Mouse (Mus musculus) kidney, adult 11 months (tissue): ENCODE results near the gene Ndel1.
"Not testable (repeated sequence)": the region's sequence is repeated elsewhere in the genome, so short reads cannot be mapped to it uniquely, and the experiment has no call there.

Source experiments
- DNase-seq: peaks from one replicate; pipeline ENCODE4 v3.0.0; 2022

Gene Ndel1

DNA sequence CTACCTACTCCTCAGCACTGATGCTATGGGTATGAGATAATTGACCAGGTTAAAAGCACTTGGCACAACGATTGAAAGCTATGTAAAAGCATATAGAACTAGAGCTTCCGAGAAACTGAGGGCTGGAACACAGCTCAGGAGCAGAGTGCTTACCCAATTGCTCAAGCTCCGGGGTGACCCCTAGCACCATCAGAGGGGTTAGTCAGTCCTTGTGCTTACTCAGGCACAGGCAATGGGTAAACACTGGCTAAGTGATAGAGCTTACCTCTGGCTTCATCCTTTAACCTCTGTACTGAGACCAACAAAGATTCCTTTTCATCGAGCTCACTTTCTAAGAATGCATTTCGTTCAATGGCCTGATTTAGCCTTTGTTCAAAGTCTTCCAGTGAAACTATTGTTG, 32.1 kb downstream of the Ndel1 start:
- DNase-seq = no peak

DNA sequence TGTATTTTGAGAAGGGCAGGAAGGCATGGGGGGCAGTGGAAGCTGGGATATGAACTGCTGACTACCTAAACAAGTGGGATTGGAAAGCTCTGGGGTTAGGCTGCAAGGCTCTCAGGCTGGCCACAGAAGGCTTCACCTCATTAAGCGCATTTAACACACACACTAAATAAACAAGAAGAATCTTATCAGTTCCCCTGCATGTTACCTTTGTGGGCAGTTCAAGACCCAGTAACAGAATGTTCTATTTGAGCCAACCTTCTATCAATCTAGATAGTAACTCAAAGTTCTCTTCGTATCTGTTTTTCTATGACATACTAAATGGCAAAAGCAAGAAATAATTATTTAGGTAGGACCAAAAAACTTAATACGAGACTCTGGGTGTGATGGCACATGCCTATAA, 36.6 kb downstream of the Ndel1 start:
- DNase-seq = no peak

DNA sequence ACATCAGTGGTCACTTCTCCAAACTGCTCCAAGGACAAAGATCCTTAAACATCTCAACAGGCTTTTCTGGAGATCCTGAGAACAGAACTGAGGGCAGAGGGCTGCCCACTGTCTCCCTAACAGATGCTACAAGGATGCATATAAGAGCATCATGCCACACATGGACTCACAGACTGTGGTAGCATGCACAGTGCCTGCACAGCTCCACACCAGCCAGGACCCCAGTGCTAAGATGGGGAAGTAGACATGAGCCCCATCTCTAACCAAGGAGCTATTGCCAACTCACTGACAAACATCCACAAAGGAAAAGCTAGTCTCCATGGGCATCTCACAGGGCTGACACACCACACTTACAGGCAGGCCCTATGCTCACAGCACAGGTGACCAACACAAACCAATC, 38.1 kb downstream of the Ndel1 start:
- no peak for DNase-seq

DNA sequence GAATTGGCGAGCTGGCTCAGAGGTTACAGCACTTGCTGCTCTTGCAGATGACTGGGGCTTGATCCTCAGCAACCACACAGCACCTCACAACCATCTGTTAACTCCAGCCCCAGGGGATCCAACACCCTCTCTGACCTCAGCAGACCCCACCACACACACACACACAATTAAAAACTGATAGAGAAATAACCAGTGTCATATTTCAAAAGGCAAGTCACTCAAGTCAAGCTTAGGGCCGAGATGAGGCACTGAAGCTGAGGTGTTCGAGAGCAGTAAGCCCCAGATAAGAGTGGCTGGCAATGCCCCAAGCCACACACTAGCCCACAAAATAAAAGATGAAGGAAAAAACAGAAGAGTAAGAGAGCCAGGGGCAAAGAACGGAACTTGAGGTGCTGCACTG, 38.9 kb downstream of the Ndel1 start:
- no peak for DNase-seq

DNA sequence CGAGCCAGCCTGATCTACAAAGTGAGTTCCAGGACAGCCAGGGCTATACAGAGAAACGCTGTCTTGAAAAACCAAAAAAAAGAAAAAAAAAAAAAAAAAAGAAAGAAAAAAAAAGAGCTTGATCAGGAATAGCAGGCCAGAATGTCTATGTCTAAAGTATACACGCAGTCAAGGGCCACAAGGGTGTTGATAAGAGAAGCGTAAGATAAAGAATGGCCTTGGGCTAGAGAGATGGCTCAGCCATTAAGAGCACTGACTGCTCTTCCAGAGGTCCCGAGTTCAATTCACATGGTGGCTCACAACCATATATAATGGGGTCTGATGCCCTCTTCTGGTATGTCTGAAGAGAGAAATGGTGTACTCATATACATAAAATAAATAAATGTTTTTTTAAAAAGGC, 40.1 kb downstream of the Ndel1 start:
- DNase-seq = not testable (repeated sequence)

DNA sequence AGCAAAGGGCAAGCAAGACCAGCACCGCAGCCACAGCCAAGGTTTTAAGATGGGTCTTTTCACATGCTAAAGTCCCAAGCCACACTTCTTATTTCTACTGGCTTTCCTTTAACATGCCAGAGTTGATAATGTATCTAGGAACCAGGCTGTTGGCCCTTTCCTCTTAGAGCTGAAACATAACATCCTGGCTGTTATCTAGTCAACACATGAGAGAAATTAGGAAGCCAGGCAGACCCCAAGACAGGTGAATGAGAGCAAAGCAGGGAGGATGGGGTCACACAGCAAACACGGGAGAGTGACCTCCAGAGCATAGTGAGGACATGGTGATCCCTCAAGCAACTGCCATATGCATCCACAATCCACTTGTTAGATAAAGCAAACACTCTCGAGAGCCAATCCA, 44.9 kb downstream of the Ndel1 start:
- no peak for DNase-seq

DNA sequence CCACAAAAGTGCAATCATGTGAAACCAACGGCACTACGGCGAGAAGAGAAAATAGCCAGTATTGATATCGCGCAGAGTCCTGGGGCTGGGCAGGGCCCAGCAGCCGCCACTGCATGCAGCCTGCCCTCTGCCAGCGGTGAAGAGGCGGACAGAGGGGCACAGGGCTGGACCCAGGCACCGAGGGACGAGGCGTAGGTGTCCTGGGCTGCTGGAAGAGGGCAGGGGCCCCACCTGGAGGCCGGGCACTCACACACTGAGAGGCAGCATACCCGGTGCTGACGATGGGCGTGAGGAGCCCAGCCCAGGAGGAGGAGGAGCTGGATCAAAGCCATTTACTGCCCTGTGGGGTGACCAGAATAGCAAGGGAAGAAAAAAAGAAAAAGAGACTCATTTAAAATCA, 49.3 kb downstream of the Ndel1 start:
- DNase-seq = no peak

DNA sequence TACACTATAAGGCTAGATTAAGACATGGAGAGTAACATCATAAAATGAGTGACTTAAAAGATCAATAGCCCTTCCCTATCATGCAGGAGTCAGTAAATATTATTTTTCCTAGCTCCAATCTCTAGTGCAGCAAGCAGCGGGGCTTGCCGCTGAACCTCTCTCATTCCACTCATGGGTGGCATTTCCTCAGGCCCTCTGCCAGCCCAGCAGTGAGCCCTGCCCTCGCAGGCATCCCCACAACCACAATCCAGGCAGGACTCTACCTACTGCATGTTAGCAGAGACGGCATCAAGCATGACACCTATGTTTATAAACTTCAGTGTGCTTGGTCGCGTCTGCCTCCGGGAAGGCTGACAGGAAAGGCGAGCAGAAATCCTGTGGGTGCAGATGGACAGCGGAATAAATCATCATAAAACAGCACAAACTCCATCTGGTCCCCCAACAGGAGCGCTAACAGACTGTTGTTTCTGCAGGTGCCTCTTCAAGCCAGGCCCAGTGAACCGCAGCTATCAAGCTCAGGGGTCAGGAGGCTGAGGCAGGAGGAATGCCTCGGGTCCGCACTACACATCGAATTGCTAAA, 52.3 kb downstream of the Ndel1 start:
- DNase-seq = no peak

DNA sequence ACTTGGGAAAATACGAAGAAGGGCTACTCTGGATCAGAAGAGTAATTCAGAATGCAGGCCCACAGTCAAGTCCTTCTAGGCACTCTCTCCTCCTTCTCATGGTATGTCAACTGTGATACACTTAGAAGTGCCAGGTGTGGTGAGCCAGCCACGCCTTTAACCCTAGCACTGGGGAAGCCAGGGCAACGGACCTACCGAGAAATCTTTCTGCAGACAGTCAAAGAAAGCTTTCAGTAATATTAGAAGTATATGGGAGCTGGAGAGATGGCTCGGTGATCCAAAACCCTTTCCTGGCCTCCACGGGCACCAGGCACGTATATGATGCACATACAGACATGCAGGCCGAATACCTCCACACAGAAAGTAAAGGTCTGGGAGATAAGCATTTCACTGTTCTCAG, 53.2 kb downstream of the Ndel1 start:
- DNase-seq = no peak

DNA sequence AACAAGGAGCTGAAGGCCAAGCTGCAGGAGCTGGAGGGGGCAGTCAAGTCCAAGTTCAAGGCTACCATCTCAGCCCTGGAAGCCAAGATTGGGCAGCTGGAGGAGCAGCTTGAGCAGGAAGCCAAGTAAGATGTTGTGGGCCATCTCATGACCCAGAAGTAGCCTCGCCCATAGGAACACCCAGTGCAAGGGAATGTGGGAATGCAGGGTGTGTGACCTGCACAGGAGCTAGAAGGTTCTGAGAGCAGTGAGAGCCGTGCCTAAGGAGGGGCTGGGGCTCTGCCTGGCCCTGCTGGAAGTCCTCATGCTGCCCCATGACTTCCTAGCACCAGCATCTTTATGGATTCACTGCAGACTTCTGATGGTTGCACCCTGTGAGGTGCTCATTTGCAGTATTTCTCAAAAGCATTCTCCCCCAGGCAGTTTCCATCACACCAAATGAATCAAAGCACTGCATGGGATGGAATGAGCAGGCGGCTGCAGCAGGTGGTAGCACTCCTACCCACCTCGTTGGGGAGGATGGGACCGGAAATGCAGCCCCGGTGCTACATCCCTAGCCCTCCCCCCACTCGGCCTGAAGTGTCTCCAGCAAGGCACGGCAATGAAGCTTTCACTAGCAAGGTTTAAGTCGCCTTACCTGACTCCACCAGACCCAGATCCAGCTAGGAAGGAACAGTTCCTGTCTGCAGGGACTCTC, 59.6 kb downstream of the Ndel1 start:
- DNase-seq = no peak

DNA sequence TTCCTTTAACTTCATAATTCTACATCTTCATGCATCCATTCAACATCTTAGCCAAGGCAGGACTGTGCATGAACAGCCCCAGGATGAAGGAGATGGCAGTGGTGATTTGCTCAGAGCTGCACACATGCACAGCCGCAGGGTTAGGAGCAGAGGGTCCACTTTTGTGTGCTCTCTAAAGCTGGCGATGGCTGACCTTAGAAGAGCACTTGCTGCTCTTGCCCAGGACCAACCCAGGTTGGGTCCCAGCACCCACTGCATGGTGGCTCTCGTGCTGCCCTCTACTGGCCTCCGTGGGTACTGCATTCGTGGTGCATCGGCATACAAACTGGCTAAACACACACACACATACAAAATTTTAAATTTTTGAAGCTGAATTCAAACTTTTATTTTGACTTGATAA, 63.9 kb downstream of the Ndel1 start:
- peak; percentile 51 for DNase-seq

DNA sequence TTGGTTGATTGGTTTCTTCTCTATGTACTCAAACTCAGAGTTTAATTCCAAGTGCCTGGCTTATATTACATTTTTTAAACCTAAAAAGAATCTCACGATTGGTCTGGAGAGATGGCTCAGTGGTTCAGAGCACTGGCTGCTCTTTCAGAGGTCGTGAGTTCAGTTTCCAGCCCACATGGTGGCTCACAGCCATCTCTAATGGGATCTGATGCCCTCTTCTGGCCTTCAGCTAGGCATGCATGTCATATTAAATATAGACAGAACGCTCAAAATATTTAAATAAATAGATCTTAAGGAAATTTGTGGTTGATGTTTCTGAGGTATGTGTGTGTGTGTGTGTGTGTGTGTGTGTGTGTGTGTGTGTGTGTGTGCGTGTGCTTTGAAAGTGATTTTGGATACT, 66.5 kb downstream of the Ndel1 start:
- no peak for DNase-seq

DNA sequence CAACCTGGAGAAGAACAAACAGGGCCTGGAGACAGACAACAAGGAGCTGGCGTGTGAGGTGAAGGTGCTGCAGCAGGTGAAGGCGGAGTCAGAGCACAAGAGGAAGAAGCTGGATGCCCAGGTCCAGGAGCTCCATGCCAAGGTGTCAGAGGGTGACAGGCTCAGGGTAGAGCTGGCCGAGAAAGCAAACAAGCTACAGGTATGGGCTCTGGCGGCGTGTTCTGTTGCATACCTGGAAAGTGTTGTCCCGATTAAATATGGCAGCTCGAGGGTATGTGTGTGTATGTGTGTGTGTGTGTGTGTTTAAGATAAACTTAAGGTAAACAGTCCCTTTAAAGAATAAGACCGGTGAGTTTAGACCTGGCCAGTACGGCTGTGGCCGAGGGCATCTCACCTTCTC, 73.4 kb downstream of the Ndel1 start:
- DNase-seq = no peak

DNA sequence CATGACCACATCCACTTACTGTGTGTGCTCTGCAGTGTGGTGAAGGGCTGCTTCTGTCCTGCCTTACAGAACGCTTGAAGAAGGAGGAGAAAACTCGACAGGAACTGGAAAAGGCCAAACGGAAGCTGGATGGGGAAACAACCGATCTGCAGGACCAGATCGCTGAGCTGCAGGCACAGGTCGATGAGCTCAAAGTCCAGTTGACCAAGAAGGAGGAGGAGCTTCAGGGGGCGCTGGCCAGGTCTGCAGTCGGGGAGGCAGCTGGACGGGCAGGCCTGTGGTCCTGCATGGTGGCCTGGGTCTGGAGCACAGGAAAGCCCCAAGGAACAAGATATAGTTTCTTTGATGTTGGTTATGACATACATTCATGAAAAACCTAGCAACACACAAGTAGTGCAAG, 79.9 kb downstream of the Ndel1 start:
- DNase-seq = peak; percentile 30

DNA sequence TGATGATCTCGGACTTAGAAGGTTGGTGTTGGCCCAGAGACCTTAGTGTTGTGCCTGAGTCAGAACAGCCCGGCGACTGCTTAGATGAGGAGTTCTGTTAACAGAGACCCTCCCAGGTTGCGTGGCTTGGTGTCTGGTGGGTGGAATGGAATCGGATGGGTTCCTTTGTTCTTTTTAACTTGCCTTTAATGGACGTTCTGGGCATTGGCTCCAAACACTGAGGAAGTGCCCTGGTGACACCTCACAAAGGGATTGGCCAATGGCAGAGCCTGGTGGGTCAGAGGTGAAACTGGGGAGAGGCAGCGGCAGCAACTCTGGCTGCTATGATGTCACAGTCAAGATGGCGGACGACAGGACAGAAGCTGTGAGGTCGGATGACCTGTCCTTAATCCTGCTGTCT, 80.9 kb downstream of the Ndel1 start:
- DNase-seq = no peak

DNA sequence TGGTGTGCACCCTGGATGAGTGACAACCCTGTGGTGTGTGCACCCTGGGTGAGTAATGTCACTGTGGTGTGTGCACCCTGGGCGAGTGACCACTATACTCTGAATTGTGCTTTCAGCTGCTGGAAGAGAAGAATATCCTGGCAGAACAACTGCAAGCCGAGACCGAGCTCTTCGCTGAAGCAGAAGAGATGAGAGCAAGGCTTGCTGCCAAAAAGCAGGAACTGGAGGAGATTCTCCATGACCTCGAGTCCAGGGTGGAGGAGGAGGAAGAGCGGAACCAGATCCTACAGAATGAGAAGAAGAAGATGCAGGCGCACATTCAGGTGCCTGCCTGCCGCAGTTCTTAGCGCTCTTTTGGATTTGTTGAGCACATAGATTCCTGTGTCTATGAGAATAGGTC, 84.4 kb downstream of the Ndel1 start:
- no peak for DNase-seq

DNA sequence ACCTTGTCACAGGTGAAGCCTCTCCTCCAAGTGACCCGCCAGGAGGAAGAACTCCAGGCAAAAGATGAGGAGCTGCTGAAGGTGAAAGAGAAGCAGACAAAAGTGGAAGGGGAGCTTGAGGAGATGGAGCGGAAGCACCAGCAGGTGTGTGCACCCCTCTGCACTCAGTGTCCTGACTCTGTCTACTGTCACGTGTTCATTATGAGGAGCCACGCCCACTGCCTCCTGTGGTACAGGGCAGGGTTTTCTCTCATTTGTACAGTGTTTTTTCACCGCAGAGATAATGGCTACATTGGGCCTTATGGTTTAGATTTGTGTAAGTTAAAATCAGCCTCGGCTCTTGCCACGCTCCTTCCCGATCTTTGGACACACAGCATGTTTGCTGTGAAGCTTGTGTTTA, 85.8 kb downstream of the Ndel1 start:
- DNase-seq = no peak

DNA sequence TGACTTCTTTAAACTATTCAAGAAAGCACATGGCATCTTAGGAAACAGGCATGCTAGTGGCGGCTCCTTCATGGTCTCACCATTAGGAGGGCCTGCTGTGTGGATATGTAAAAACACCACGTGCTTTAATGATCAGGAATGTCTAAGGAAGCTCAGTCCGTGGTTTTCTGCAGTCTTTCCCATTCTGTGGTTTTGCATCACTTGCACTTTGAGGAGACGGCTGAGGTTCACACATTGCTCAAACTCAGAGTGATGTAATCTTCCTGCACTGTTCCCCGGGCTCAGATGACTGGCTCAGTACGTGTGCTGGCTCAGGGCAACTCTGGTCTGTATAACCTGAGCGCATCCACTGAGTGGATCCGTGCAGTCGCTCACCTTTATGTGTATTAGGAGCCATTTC, 89.3 kb downstream of the Ndel1 start:
- no peak for DNase-seq

DNA sequence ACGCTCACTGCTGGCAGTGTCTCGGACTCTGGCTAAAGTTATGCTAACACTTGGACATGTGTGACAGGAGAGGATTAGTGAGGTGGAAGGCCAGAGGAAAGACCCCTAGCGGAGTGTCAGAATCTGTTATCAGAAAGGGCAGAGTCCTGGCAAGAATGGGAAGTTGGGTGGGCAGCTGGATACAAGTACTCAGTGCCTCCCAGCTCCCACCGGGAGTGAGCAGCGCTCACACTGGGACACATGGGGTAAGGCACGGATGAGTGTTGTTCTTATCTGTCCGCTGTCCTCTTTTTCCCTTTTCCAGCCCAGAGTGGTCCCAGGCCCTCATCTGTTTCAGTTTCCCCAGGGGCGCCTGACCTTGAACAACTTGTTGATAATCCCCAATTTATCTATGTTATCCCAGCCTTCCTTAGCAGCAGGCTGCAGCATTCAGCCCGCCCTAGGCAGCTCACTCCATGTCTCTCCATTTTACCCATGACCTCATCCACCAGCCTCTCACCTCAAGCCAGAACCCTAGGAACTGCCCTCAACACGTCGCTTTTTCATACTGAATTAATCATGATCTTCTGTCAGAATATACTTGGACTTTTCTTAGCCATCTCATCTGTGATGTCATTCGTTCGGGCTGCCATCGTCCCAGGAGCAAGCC, 91.1 kb downstream of the Ndel1 start:
- no peak for DNase-seq

DNA sequence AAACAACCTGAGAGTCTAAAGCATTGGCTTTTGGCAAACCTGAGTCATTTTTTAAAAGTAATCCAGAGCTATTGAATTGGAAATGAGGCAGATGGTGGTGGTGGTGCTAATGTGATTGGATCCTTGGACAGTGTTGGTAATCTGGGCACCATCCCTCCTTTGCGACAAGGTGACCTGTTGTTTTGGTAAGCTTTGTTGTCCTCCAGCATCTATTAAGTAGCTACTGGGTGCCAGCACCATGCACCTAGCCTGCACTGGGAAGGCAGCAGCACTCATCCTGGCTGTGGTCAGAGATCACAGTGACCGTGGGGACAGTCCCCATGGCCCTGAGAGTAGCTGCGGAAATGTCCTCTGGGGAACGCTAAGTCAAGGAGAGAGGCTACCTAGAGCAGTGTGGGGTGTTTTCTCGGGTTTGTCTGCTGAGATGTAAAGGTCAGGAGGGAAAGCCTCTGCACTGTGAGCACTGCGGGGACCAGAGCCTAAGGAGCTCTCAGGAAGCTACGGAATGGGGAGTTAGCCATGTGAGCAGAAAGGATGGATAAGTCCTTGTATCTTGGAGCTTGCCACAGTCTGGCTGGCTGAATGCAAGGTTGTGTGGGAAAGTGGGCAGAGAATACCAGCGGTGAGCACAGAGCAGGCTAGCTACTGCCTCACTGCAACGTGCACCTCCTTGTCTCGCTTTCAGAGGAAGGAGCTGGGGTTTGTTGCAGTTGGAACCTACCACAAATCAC, 91.8 kb downstream of the Ndel1 start:
- DNase-seq = no peak

DNA sequence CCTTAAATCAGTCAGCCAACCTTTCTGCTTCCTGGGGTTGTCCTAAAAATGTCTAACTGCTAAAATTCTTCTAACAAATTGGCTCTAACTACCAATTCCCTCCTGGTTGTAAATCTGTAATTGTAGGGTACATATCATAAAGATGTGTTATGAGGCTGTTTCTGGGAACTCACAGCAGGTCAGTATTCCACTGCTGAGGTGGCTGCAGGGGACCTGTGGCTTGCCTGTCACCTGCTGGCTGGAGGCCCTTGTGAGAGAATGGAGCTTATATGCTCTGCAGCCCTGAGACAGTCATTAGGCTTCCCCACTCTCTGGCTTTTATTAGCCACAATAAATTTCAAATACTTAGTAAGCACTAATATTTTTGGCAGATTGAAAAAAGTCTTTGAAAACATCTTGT, 92.8 kb downstream of the Ndel1 start:
- no peak for DNase-seq

DNA sequence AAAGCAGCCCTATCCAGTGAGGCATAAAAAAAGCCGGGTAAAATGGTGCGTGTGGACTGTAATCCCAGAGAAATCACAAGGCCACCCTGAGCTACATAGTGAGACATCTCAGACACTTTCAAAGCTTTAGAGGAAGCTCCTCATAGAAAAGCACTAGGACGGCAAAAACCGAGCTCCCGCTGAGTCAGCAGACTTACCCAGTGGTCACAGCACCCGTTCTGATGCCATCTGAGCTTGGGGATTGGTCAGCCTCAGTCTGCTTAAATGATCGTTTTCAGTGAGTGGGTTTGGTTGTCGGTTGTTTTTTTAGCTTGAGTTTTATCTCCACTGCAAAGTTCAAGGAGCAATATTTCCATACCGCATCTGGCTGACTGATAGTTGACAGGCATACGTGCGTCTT, 93.7 kb downstream of the Ndel1 start:
- no peak for DNase-seq

DNA sequence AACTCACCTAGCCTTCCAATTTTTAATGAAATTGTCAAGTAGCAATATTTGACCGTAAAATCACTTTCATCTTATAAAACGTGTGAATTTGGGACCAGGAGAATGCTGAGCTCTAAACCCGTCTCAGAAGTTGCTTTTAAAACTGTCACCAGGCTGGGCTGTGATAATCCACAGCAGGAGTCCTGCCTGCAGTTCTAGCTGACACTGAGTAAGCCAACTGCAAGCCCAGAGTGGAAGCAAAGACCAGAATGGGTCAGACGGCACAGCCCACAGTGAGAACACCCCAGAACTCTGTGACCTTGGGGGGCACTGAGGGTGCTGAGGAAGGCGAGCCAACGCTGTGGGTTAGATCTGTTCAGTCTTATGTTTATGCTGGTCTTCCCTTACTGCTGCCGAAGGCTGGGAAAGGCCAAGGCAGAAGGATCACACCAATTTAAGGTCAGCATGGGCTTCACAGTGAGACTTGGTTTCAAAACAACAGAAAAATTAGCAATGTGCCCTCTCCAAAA, 95.5 kb downstream of the Ndel1 start:
- DNase-seq = no peak
